Mouse (Mus musculus) T-cell, adult 2 months (primary cell): ENCODE measurements around the gene Sprr2e.

ENCODE experiments used
- DNase-seq: peaks from one replicate; pipeline ENCODE4 v3.0.0; 2022; ENCODE audit warnings: low spot score

Gene Sprr2e

DNA sequence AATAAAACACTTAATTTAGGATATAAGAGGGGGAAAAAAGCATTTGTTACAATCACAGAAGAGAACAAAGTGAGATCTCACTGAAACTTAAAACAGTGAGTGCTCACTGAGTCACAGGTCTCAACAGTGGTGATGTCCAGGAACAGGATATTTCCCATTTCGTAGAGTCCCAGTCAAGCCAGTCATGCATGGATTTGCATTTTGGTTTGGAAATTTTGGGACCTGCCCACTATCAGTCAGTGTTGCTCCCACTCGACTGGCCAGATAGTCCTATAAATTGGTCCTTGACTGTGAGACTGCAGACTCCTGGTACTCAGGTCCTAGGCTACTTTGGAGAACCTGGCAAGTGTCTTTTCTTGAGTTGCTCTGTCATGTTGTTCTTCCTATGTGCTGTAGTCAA lies at the start of gene Sprr2e:
Gene Sprr2e, plus strand, starts transcription at position 301 of the 400 bp plus-strand sequence.
- DNase-seq: no peak

- DNase-seq: no peak
These were observed 44.5 kb upstream of the Sprr2e start for GRCm38 (mm10) chr3:92307406-92307805.

- DNase-seq: no peak
These were observed 35.6 kb upstream of the Sprr2e start, which contains the start of gene Sprr2b for GRCm38 (mm10) chr3:92316320-92316719. Gene Sprr2b (plus strand): TSS chr3:92316620.

DNA sequence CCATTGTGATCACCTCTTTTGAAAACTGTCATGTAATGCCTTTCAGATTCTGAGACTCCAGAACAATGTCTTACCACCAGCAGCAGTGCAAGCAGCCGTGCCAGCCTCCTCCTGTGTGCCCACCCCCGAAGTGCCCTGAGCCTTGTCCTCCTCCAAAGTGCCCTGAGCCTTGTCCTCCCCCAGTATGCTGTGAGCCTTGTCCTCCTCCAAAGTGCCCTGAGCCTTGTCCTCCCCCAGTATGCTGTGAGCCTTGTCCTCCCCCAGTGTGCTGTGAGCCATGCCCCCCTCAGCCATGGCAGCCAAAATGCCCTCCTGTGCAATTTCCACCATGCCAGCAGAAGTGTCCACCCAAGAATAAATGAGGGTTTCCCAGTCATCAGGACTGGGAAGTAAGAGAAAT lies 34.6 kb upstream of the Sprr2e start:
- no peak for DNase-seq

GRCm38 (mm10) chr3:92336278-92336677 lies 15.7 kb upstream of the Sprr2e start:
- no peak for DNase-seq

GRCm38 (mm10) chr3:92338840-92339239 lies 13.1 kb upstream of the Sprr2e start, which contains the start of gene Sprr2d:
Gene Sprr2d (plus strand): TSS chr3:92339140.
- DNase-seq: no peak

DNA sequence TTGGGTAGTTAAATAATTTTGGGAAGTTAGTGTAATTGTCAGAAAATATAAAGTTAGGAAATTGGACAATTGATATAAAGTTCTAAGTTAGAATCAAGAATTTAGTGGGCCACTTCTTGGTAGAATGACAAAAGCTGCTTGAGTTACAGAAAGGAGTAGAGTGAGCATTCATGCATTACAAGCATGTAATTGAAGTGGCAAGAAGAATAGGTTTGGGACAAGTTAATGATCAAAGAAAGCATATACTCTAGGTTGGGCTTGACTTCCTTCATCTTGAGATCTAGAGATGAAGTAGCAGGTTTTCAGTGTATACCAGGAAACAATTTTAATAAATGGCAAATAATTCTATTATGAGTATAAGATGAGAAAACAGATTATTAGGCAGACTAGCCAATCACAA lies 9.7 kb downstream of the Sprr2e start:
- no peak for DNase-seq

GRCm38 (mm10) chr3:92364887-92365286 lies 12.9 kb downstream of the Sprr2e start, which contains the start of gene Sprr2f:
Gene Sprr2f (plus strand): TSS chr3:92365187.
- no peak for DNase-seq

DNA sequence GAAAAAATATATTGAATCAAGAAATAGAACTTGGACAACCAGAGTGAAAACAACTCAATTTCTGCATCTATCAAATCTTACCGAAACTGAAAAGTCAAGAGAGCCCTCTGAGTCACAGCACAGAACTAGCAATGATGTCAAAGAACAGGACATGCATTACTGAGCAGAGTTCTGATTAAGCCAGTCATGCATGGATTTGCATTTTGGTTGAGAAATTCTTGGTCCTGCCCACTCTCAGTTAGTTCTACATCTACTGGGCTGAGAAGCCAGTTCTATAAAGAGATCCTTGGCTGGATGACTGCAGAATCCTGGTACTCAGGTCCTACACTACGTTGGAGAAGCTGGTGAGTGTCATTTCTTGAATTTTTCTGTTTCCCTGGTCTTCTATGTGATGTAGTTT lies 21.7 kb downstream of the Sprr2e start:
- DNase-seq: no peak

DNA sequence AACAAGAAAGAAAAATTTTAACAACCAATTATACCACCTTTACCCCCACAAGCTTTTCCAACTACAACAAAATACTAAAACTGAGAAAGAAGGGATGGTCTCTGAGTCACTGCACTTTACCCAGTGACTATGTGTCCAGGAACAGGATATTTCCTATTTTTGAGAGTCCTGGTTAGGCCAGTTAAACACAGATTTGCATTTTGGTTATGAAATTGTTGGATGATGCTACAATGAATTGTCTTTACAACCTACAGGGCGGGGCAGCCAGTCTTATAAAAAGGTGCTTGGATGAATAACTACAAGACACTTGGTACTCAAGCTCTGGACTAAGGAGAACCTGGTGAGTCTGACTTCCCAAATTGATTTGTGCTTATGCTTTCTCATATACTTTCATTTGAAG lies 33.4 kb downstream of the Sprr2e start, which contains the start of gene Sprr2h:
Gene Sprr2h, plus strand, starts transcription at position 301 of the 400 bp plus-strand sequence.
- no peak for DNase-seq

- DNase-seq: no peak
These were observed 42.4 kb downstream of the Sprr2e start for GRCm38 (mm10) chr3:92394301-92394700.
